Mouse (Mus musculus) liver, embryonic 14.5 days (tissue): ENCODE measurements around the gene Rfk. TPM values are rescaled to one million over a fixed set of nuclear protein-coding genes. Genes with fewer than 3 reads are reported as not detected.

Experiments
- ATAC-seq: fragments of 200-750 bp; cut with Nextera tagmentation; 2 replicates; pipeline ENCODE4 v1.8.0; 2017; ENCODE audit warnings: moderate number of reproducible peaks, mild to moderate bottlenecking, moderate library complexity; ENCODE audit not compliant: insufficient read depth
- DNase-seq, 3 experiments: peaks; one replicate each; pipeline ENCODE4 v3.0.0-alpha.2; 2012 to 2013; ENCODE audit warnings: low read depth in 3 of 3, low spot score in 3 of 3
- H3K27ac ChIP-seq: fragments of 300-500 bp; sonication (generic); 2 replicates; pipeline ENCODE4 v1.5.1; 2014; ENCODE audit warnings: moderate library complexity, mild to moderate bottlenecking, control low read depth, inconsistent platforms
- H3K27me3 ChIP-seq: fragments of 300-500 bp; sonication (generic); 2 replicates; pipeline ENCODE4 v1.6.1; 2014; ENCODE audit warnings: mild to moderate bottlenecking, low read length, moderate library complexity; ENCODE audit not compliant: control insufficient read depth, insufficient read depth
- H3K36me3 ChIP-seq: fragments of 300-500 bp; sonication (generic); replicated peaks from 2 replicates; pipeline ENCODE4 v1.6.1; 2014; ENCODE audit warnings: low read depth; ENCODE audit not compliant: control insufficient read depth, insufficient read depth
- H3K4me1 ChIP-seq, 2 experiments: fragments of 200-500 bp in 1 of 2; fragments of 300-500 bp in 1 of 2; sonication (generic) in 1 of 2; replicated peaks; 2 replicates each; pipeline ENCODE4 v1.6.1; 2012 to 2014; ENCODE audit warnings: antibody characterized with exemption in 1 of 2, inconsistent platforms in 1 of 2, low read length in 1 of 2; ENCODE audit not compliant: control insufficient read depth in 2 of 2, insufficient read depth in 2 of 2
- H3K4me2 ChIP-seq: fragments of 300-500 bp; sonication (generic); 2 replicates; pipeline ENCODE4 v1.6.1; 2014; ENCODE audit warnings: low read depth, mild to moderate bottlenecking, control low read depth, moderate library complexity
- H3K4me3 ChIP-seq, 2 experiments: fragments of 200-500 bp in 1 of 2; fragments of 300-500 bp in 1 of 2; sonication (generic) in 1 of 2; 2 replicates each; pipeline ENCODE4 v1.5.1; 2012 to 2014; ENCODE audit warnings: low read depth in 2 of 2, low read length in 2 of 2, mild to moderate bottlenecking in 2 of 2, control low read depth in 1 of 2, inconsistent platforms in 1 of 2, moderate library complexity in 1 of 2; ENCODE audit not compliant: insufficient read depth in 1 of 2
- H3K9ac ChIP-seq: fragments of 300-500 bp; sonication (generic); replicated peaks from 2 replicates; pipeline ENCODE4 v1.6.1; 2014; ENCODE audit warnings: mild to moderate bottlenecking, control low read depth, moderate library complexity
- H3K9me3 ChIP-seq: fragments of 300-500 bp; sonication (generic); 2 replicates; pipeline ENCODE4 v1.6.1; 2016; ENCODE audit warnings: low read length, mixed read lengths; ENCODE audit not compliant: control insufficient read depth
- CTCF ChIP-seq: IDR thresholded peaks from 2 replicates; pipeline ENCODE4 v1.5.1; 2016; ENCODE audit warnings: antibody characterized with exemption, low read depth, control low read depth
- EP300 ChIP-seq: IDR thresholded peaks from 2 replicates; pipeline ENCODE4 v1.6.1; 2016; ENCODE audit warnings: antibody characterized with exemption, low read depth
- WGBS: fragments of 180-500 bp; shearing (Covaris S2); extraction: QIAGEN DNeasy Blood & Tissue Kit; methylation state at CpG from one replicate; pipeline ENCODE4 v1.1.7; 2014; ENCODE audit not compliant: insufficient replicate concordance; 5-methylcytosine and 5-hydroxymethylcytosine counted together
- polyA plus RNA-seq, 2 experiments: library from polyadenylated mRNA; depleted of rRNA in 1 of 2; stranded (reverse) in 1 of 2; unstranded in 1 of 2; fragments of >200 nt; fragmentation: Nextera tagmentation in 1 of 2; extraction: Ambion mirVana in 1 of 2; gene quantifications; 2 replicates each; pipeline versions ENCODE4 v1.2.1 to v1.2.3; 2012 to 2014

Rfk gene
- polyA plus RNA-seq, 2 experiments = 26.2 to 47.4 TPM

DNA sequence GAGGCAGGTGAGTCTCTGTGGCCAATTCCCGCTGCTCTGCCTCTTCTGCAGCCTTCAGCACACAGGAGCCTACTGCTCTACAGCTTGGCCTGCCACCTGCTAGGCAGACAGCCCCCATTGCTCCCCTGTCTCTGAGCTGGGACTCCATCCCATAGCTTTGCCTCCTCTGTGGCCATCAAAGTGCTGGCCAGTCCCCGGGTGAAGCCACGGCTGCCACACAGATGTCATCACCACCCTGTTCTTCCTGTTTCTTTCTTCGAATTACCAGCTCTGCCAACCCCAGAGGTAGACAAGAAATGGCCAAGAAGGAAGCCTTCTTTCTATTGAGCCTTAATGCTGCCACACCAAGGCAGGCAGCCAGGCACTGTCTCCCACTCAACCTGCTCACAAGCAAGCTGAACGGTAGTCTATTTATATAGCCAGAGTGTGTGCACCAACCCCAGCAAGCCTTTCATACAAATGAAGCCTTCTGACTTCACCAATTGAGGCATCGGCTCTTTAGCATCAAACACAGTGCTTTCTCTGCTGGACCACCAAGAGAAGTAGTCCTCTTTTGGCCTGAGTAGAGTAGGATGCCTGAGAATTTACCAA, 10.9 kb upstream of the Rfk start:
- ATAC-seq (no peak), DNase-seq (no peak)
- Histone ChIP-seq H3K27ac (no peak overlapping the region), H3K27me3 (no peaks in the 10 kb centered on the region), H3K4me3 (no peak overlapping the region), H3K9me3 (no peaks in the 10 kb centered on the region), H3K4me1 (peaks cover 0 to 2% of the 10 kb centered on the region in 2 experiments; a peak in 2 of 4 replicates), H3K4me2 (no peak overlapping the region), H3K36me3 (no peaks in the 10 kb centered on the region), H3K9ac (no peak overlapping the region)
- 47% methylated on average over 6 of the region's 6 CpGs for WGBS
- no peak for TF ChIP-seq EP300
- no peak for TF ChIP-seq CTCF

DNA sequence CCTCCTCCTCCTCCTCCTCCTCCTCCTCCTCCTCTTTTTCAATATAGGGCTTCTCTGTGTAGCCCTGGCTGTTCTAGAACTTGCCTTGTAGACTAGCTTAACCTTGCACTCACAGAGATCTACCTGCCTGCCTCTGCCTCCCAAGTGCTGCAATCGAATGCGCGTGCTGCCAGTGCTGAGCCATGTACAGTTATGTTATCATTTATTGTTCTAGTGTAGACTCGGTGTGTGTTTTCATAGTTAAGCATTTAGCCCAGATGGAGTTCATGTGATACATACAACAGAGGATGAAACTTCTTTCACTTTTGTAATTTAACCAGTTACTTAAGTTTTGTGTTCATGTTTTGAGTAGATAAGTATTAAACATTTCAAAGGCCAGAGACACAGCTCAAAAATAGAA, 8.8 kb upstream of the Rfk start:
- Histone ChIP-seq H3K36me3 (no peaks in the 10 kb centered on the region), H3K4me1 (peaks cover 0 to 2% of the 10 kb centered on the region in 2 experiments; a peak in 2 of 4 replicates), H3K4me3 (no peak overlapping the region), H3K9ac (no peak overlapping the region), H3K27ac (no peak overlapping the region), H3K4me2 (no peak overlapping the region), H3K27me3 (no peaks in the 10 kb centered on the region), H3K9me3 (no peaks in the 10 kb centered on the region)
- ATAC-seq (peak; percentile 66), DNase-seq (peak in 2 of 3 experiments; percentile 20 to 30)
- WGBS = 31% methylated on average over 4 of the region's 4 CpGs
- TF ChIP-seq CTCF = no peak
- peak; percentile 70 for TF ChIP-seq EP300

DNA sequence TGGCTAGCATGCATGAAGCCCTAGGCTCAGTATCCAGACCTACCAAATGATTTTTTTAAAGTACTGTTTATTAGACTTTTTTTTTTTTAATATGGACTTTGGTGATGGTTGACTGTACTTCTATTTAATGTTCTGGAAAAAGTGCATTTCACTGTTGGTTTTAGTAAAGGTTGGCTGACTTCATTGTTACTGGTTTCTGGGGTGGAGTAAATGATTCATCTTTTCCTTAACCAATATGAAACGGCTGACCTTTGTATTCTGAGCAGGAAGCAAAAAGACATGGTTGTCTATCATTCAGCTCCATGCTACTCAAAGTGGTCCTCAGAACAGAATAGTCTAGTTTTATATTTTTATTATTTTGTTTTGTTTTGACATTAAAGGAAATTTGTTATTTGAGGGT, 8.4 kb upstream of the Rfk start:
- no peak for DNase-seq
- 41% methylated on average over 1 of the region's 1 CpGs for WGBS
- Histone ChIP-seq H3K4me2 (no peak overlapping the region), H3K4me1 (peaks cover 0 to 2% of the 10 kb centered on the region in 2 experiments; a peak in 2 of 4 replicates), H3K4me3 (no peak overlapping the region), H3K9me3 (no peaks in the 10 kb centered on the region), H3K36me3 (no peaks in the 10 kb centered on the region), H3K27me3 (no peaks in the 10 kb centered on the region), H3K9ac (no peak overlapping the region), H3K27ac (no peak overlapping the region)
- TF ChIP-seq CTCF (no peak), EP300 (no peak)
- no peak; the same call in 1 of the 2 replicates for ATAC-seq

- Histone ChIP-seq H3K4me2 (no peak overlapping the region), H3K36me3 (no peaks in the 10 kb centered on the region), H3K9ac (no peak overlapping the region), H3K27ac (no peak overlapping the region), H3K27me3 (no peaks in the 10 kb centered on the region), H3K4me3 (no peak overlapping the region), H3K4me1 (peaks cover 0 to 2% of the 10 kb centered on the region in 2 experiments; a peak in 2 of 4 replicates), H3K9me3 (no peaks in the 10 kb centered on the region)
- 81% methylated on average over 6 of the region's 6 CpGs for WGBS
- TF ChIP-seq EP300 = no peak
- no peak for TF ChIP-seq CTCF
- no peak for DNase-seq
- no peak for ATAC-seq
These were observed 7.4 kb upstream of the Rfk start for GRCm38 (mm10) chr19:17386424-17386823.

- ATAC-seq (no peak), DNase-seq (no peak)
- no peaks in the 10 kb centered on the region for H3K9me3 ChIP-seq
- peaks cover 3 to 8% of the 10 kb centered on the region in 2 experiments; a peak in 3 of 4 replicates for H3K4me1 ChIP-seq
- 21% methylated on average over 2 of the region's 2 CpGs for WGBS
- no peaks in the 10 kb centered on the region for H3K36me3 ChIP-seq
- peak; percentile 59 for TF ChIP-seq CTCF
- TF ChIP-seq EP300 = no peak
- H3K9ac ChIP-seq = no peak overlapping the region
- no peak overlapping the region for H3K4me3 ChIP-seq
- no peak overlapping the region for H3K4me2 ChIP-seq
- no peaks in the 10 kb centered on the region for H3K27me3 ChIP-seq
- H3K27ac ChIP-seq = no peak overlapping the region
These were observed 5.4 kb upstream of the Rfk start for GRCm38 (mm10) chr19:17388404-17388803.
